Mouse (Mus musculus) heart, postnatal 25 days (tissue): ENCODE results near the gene Zfp109. TPM values are rescaled to one million over a fixed set of nuclear protein-coding genes. Genes with fewer than 3 reads are reported as not detected.
"Not testable (repeated sequence)": the region's sequence is repeated elsewhere in the genome, so short reads cannot be mapped to it uniquely, and the experiment has no call there.

Experiments used
- DNase-seq: peaks from one replicate; pipeline ENCODE4 v3.0.0; 2022; ENCODE audit warnings: low spot score
- intact Hi-C: fragments of 180-260 bp; cut with DNase I; formaldehyde crosslinking; loops from one replicate; pipeline ENCODE4 v1.15.1; 2025
- total RNA-seq, 2 experiments: library from RNA; stranded (reverse); gene quantifications; 2 replicates each; pipeline ENCODE4 v1.2.3; 2021

The Zfp109 gene
- total RNA-seq: 1 to 10 TPM; 1.7 to 2.1 TPM

GRCm38 (mm10) chr7:24237040-24237791 lies at the start of gene Zfp109:
Gene Zfp109, minus strand, starts transcription at chr7:24237560.
- intact Hi-C loops: no loop called here
- peak; percentile 23 for DNase-seq

GRCm38 (mm10) chr7:24286916-24287315 lies 49.6 kb upstream of the Zfp109 start:
- intact Hi-C loops: loop anchor here (5.0 kb wide), 1 partner anchor 320 kb away; no protein-coding TSS in a partner anchor
- DNase-seq: no peak

DNA sequence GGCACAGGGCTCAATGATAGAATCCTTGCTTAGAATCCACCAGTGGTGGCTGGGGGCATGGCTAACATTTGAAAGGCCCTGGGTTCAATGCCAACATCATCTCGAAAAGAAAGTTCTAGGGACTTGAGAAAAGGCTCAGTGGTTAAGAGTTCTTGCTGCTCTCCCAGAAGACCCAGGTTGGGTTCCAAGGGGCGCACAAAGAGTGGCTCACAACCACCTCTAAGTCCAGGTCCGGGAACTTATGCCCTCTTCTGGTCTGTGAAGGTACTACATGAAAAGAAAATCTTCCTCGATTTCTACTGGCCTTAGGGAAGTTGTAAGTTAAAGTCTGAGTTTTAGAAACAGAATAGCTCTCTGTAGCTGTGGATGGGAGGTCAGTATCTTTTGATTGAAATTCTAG lies 48.7 kb upstream of the Zfp109 start:
- intact Hi-C loops: loop anchor here (5.0 kb wide), 1 partner anchor 319 kb away; no protein-coding TSS in a partner anchor
- DNase-seq: no peak

- intact Hi-C loops: no loop called here
- no peak for DNase-seq
These were observed 43.4 kb upstream of the Zfp109 start for GRCm38 (mm10) chr7:24280858-24281145.

GRCm38 (mm10) chr7:24280031-24280857 lies 42.9 kb upstream of the Zfp109 start:
- DNase-seq: no peak
- intact Hi-C loops: no loop called here

- intact Hi-C loops: not testable (repeated sequence)
These were observed 41.4 kb upstream of the Zfp109 start for GRCm38 (mm10) chr7:24278771-24279170.

GRCm38 (mm10) chr7:24274456-24274855 lies 37.1 kb upstream of the Zfp109 start:
- no peak for DNase-seq
- intact Hi-C loops: no loop called here

More at GRCm38 (mm10) chr7:24278771-24279170, 41.4 kb upstream of the Zfp109 start:
- not testable (repeated sequence) for DNase-seq

GRCm38 (mm10) chr7:24271191-24271590 lies 33.8 kb upstream of the Zfp109 start:
- DNase-seq: no peak

GRCm38 (mm10) chr7:24270288-24270672 lies 32.9 kb upstream of the Zfp109 start, which contains the start of gene Zfp93:
Gene Zfp93, plus strand, starts transcription at chr7:24270420.
- peak; percentile 58 for DNase-seq
- intact Hi-C loops: loop anchor here (2.0 kb wide), 1 partner anchor 47 kb away; the partner anchor contains the start of gene Zfp94

More at GRCm38 (mm10) chr7:24271191-24271590, 33.8 kb upstream of the Zfp109 start:
- intact Hi-C loops: loop anchor here (2.0 kb wide), 1 partner anchor 46 kb away; the partner anchor contains the start of gene Zfp94

GRCm38 (mm10) chr7:24269667-24270287 lies 32.4 kb upstream of the Zfp109 start:
- DNase-seq: no peak
- intact Hi-C loops: loop anchor here (2.0 to 5.0 kb wide), 4 partner anchors 15 to 157 kb away; partner anchors contain the start of genes Zfp108, Zfp112, Zfp235 and Zfp94

DNA sequence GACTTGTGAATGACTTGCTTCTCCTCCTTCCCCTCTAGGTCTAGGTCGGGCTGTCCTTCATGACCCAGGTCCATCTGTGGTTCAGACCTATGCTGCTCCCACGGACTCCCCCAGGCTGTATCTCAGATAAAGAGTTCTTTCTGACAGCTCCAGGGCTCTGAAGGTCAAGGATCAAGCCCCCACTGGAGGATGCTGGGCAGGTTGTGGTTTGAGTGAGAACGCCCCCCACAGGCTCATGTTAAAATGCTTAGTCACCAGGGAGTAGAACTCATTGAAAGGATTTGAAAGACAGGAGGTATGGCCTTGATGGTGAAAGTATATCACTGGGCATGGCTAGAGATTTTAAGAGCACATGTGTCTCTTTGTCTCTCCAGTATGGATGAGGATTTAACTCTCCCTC lies 31.9 kb upstream of the Zfp109 start:
- DNase-seq: no peak
- intact Hi-C loops: loop anchor here (2.0 to 5.0 kb wide), 3 partner anchors 14 to 157 kb away; partner anchors contain the start of genes Zfp108, Zfp112 and Zfp235

GRCm38 (mm10) chr7:24268176-24269155 lies 31.1 kb upstream of the Zfp109 start:
- intact Hi-C loops: loop anchor here (2.0 to 5.0 kb wide), 3 partner anchors 14 to 156 kb away; partner anchors contain the start of genes Zfp108, Zfp112 and Zfp235
- no peak for DNase-seq

GRCm38 (mm10) chr7:24260000-24260312 lies 22.6 kb upstream of the Zfp109 start:
- DNase-seq: no peak
- intact Hi-C loops: loop anchor here (5.0 kb wide), 1 partner anchor 53 kb away; no protein-coding TSS in a partner anchor

DNA sequence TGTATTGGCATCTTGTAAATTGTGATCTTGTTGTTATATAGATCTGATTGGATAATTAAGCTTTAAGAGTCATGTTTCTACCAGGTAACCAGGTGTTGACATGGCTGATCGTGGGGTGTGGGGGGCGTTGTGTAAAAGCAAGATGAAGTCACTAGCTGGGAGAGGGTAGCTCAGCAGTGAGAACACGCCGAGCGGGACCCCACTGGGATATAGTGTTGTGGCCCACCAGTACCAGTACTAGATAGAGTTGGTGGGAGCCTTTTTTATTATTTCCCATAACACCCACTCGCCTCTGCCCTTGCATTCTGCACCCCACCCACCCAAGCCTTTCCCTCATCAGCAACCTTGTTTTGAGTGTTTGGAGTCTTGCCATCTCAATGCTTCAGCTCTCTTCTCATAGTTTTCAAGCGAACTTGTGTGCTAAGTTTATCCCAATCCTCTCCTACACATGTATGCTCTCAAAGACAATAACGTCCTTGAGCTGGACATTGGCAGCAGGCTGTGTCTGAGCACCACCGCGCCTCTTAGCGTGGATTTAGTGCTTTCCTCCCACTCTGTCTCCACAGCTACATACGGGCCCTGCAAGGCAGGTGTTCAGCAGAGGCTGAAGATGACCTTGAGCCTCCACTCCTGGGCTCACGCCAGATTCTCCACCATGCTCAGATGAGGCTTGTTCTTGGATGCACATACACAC lies 22.1 kb upstream of the Zfp109 start:
- intact Hi-C loops: loop anchor here (5.0 kb wide), 1 partner anchor 52 kb away; no protein-coding TSS in a partner anchor

GRCm38 (mm10) chr7:24254633-24255474 lies 17.5 kb upstream of the Zfp109 start, which contains the start of gene Zfp108:
Gene Zfp108, plus strand, starts transcription at chr7:24254794.
- DNase-seq: peak; percentile 67
- intact Hi-C loops: loop anchor here (1.0 to 5.0 kb wide), 4 partner anchors 14 to 174 kb away; partner anchors contain the start of genes Zfp180 and Zfp235

More for the DNA sequence above, 22.1 kb upstream of the Zfp109 start:
- no peak for DNase-seq

- intact Hi-C loops: loop anchor here (1.0 to 2.0 kb wide), 3 partner anchors 15 to 173 kb away; partner anchors contain the start of genes Zfp180 and Zfp235
- no peak for DNase-seq
These were observed 16.6 kb upstream of the Zfp109 start for GRCm38 (mm10) chr7:24253779-24254615.
